Mouse (Mus musculus) CH12.LX (cell line): ENCODE measurements at regions not wholly inside any gene's neighbourhood (a gene's known extent, or its start where the extent isn't known, plus 50 kb on each side); places are given as distances from the start of the nearest gene placed in this dataset.
"Not testable (repeated sequence)": the region's sequence is repeated elsewhere in the genome, so short reads cannot be mapped to it uniquely, and the experiment has no call there.

Experiments
- DNase-seq: peaks from one replicate; pipeline ENCODE4 v3.0.0-alpha.2; 2013; ENCODE audit errors: extremely low read depth
- H3K27ac ChIP-seq: 2 replicates; pipeline ENCODE4 v1.5.1; 2012; ENCODE audit warnings: low read depth, mild to moderate bottlenecking, control low read depth, moderate library complexity; ENCODE audit not compliant: insufficient read depth
- H3K27me3 ChIP-seq: replicated peaks from 2 replicates; pipeline ENCODE3; 2012; ENCODE audit warnings: inconsistent platforms
- H3K36me3 ChIP-seq, 2 experiments: replicated peaks in 1 of 2; 2 replicates each; pipeline versions ENCODE3 to v1.6.1; 2012; ENCODE audit warnings: inconsistent platforms in 1 of 2, low read length in 1 of 2, mild to moderate bottlenecking in 1 of 2, mixed read lengths in 1 of 2, moderate library complexity in 1 of 2; ENCODE audit not compliant: control insufficient read depth in 1 of 2, insufficient read depth in 1 of 2
- H3K4me1 ChIP-seq, 2 experiments: 2 replicates each; pipeline ENCODE4 v1.6.1; 2012; ENCODE audit warnings: inconsistent platforms in 1 of 2, moderate library complexity in 1 of 2; ENCODE audit not compliant: insufficient read depth in 2 of 2, control insufficient read depth in 1 of 2
- H3K4me2 ChIP-seq: 2 replicates; pipeline ENCODE4 v1.6.1; 2012; ENCODE audit warnings: low read depth, mild to moderate bottlenecking, control low read depth; ENCODE audit not compliant: poor library complexity, insufficient read depth, severe bottlenecking
- H3K4me3 ChIP-seq, 3 experiments: fragments of 150-350 bp in 1 of 3; sonication (generic) in 1 of 3; replicated peaks in 1 of 3; 2 replicates each; pipeline versions ENCODE3 to v1.5.1; 2011 to 2012; ENCODE audit warnings: low read depth in 2 of 3, low read length in 2 of 3, mild to moderate bottlenecking in 2 of 3, moderate library complexity in 2 of 3, control low read depth in 1 of 3, improper control_type of control experiment in 1 of 3, inconsistent platforms in 1 of 3, mixed read lengths in 1 of 3; ENCODE audit not compliant: poor library complexity in 1 of 3
- H3K79me2 ChIP-seq: replicated peaks from 2 replicates; pipeline ENCODE4 v1.6.1; 2012; ENCODE audit warnings: mild to moderate bottlenecking, moderate library complexity; ENCODE audit not compliant: control insufficient read depth, poor library complexity, insufficient read depth, severe bottlenecking; ENCODE audit errors: extremely low read depth
- H3K9ac ChIP-seq: 2 replicates; pipeline ENCODE4 v1.6.1; 2012; ENCODE audit warnings: low read depth, mild to moderate bottlenecking, control low read depth, moderate library complexity; ENCODE audit not compliant: insufficient read depth
- H3K9me3 ChIP-seq: replicated peaks from 2 replicates; pipeline ENCODE3; 2012; ENCODE audit warnings: low read length, inconsistent platforms, mixed read lengths
- CHD2 ChIP-seq: IDR thresholded peaks from 2 replicates; pipeline ENCODE4 v1.6.1; 2011; ENCODE audit warnings: low read length, improper control_type of control experiment
- CTCF ChIP-seq, 2 experiments: IDR thresholded peaks in 1 of 2; conservative IDR thresholded peaks in 1 of 2; 2 replicates each; pipeline ENCODE4 v1.5.1; 2011 to 2012; ENCODE audit warnings: low read depth in 2 of 2, low read length in 2 of 2, improper control_type of control experiment in 1 of 2, inconsistent platforms in 1 of 2, mild to moderate bottlenecking in 1 of 2, moderate library complexity in 1 of 2
- IRF4 ChIP-seq: IDR thresholded peaks from 2 replicates; pipeline ENCODE4 v1.6.1; 2014; ENCODE audit warnings: low read depth, mild to moderate bottlenecking, inconsistent platforms, low read length, improper control_type of control experiment
- JUND ChIP-seq: conservative IDR thresholded peaks from 2 replicates; pipeline ENCODE4 v1.6.1; 2011; ENCODE audit warnings: low read depth, low read length, improper control_type of control experiment
- KAT2A ChIP-seq: IDR thresholded peaks from 2 replicates; pipeline ENCODE4 v1.6.1; 2012; ENCODE audit warnings: low read length, improper control_type of control experiment, inconsistent platforms; ENCODE audit not compliant: insufficient replicate concordance
- MAFK ChIP-seq: IDR thresholded peaks from 2 replicates; pipeline ENCODE4 v1.6.1; 2011; ENCODE audit warnings: low read length, improper control_type of control experiment; ENCODE audit not compliant: insufficient replicate concordance
- MEF2A ChIP-seq: IDR thresholded peaks from 2 replicates; pipeline ENCODE4 v1.6.1; 2014; ENCODE audit warnings: low read depth, mild to moderate bottlenecking, inconsistent platforms, low read length, improper control_type of control experiment, borderline replicate concordance
- POLR2AphosphoS2 ChIP-seq: IDR thresholded peaks from 2 replicates; pipeline ENCODE4 v1.6.1; 2011; ENCODE audit warnings: low read depth, low read length, improper control_type of control experiment
- RAD21 ChIP-seq: IDR thresholded peaks from 2 replicates; pipeline ENCODE4 v1.6.1; 2011; ENCODE audit warnings: low read depth, mild to moderate bottlenecking, low read length, improper control_type of control experiment, moderate library complexity
- RCOR1 ChIP-seq: conservative IDR thresholded peaks from 2 replicates; pipeline ENCODE4 v1.6.1; 2012; ENCODE audit warnings: low read depth, mild to moderate bottlenecking, inconsistent platforms, low read length, improper control_type of control experiment
- USF1 ChIP-seq: IDR thresholded peaks from 2 replicates; pipeline ENCODE4 v1.6.1; 2014; ENCODE audit warnings: low read depth, mild to moderate bottlenecking, inconsistent platforms, low read length, improper control_type of control experiment
- USF2 ChIP-seq: conservative IDR thresholded peaks from 2 replicates; pipeline ENCODE4 v1.6.1; 2011; ENCODE audit warnings: low read depth, low read length, improper control_type of control experiment
- dilution Hi-C: fragments of 300-500 bp; cut with MboI; formaldehyde crosslinking; loops from 2 replicates; pipeline ENCODE4 v1.14.3; 2020; ENCODE audit warnings: low sequenced_read_pairs; ENCODE audit not compliant: extremely low pct_unique_long_range_greater_than_20kb, extremely low pct_ligation_motif_present
- in situ Hi-C: fragments of 300-500 bp; cut with MboI; formaldehyde crosslinking; loops from 3 replicates; pipeline ENCODE4 v1.14.3; 2019; ENCODE audit warnings: low sequenced_read_pairs, low pct_ligation_motif_present, low pct_unique_long_range_greater_than_20kb, mixed read lengths

- in situ Hi-C loops, result no loop called here
- dilution Hi-C loops, result no loop called here
Measured at GRCm38 (mm10) chr5:82046106-82046505, 1026.2 kb downstream of the Adgrl3 start.

GRCm38 (mm10) chr5:82059108-82059838 is 1039.3 kb downstream of the Adgrl3 start:
- dilution Hi-C loops, result no loop called here
- no peak for DNase-seq
- Histone ChIP-seq H3K4me1 (peaks cover 0 to 9% of the 10 kb centered on the region in 2 experiments; a peak in 2 of 4 replicates), H3K36me3 (no peaks in the 10 kb centered on the region), H3K27me3 (no peaks in the 10 kb centered on the region), H3K27ac (no peak overlapping the region), H3K9ac (no peak overlapping the region), H3K9me3 (peaks cover 5% of the 10 kb centered on the region), H3K4me3 (no peak overlapping the region), H3K79me2 (no peaks in the 10 kb centered on the region), H3K4me2 (no peak overlapping the region)
- TF ChIP-seq USF1 (no peak), JUND (no peak), RCOR1 (no peak), IRF4 (no peak), MAFK (no peak), POLR2AphosphoS2 (no peak)
- in situ Hi-C loops, result no loop called here

More at GRCm38 (mm10) chr5:82046106-82046505, 1026.2 kb downstream of the Adgrl3 start:
- TF ChIP-seq USF2 (no peak), KAT2A (no peak)
- TF ChIP-seq, all 38 proteins: peak for 0
- no peaks in the 10 kb centered on the region for H3K9me3 ChIP-seq
- no peak for DNase-seq
- H3K4me2 ChIP-seq, result no peak overlapping the region
- H3K36me3 ChIP-seq, result no peaks in the 10 kb centered on the region
- no peaks in the 10 kb centered on the region for H3K27me3 ChIP-seq
- no peaks in the 10 kb centered on the region for H3K79me2 ChIP-seq
- no peak overlapping the region for H3K27ac ChIP-seq
- H3K4me1 ChIP-seq, result no peaks in the 10 kb centered on the region
- H3K9ac ChIP-seq, result no peak overlapping the region
- no peak overlapping the region for H3K4me3 ChIP-seq

- H3K79me2 ChIP-seq, result no peaks in the 10 kb centered on the region
- peaks cover 0 to 9% of the 10 kb centered on the region in 2 experiments; a peak in 2 of 4 replicates for H3K4me1 ChIP-seq
- H3K27ac ChIP-seq, result no peak overlapping the region
- no peaks in the 10 kb centered on the region for H3K36me3 ChIP-seq
- no peak overlapping the region for H3K9ac ChIP-seq
- in situ Hi-C loops, result no loop called here
- dilution Hi-C loops, result no loop called here
- H3K4me3 ChIP-seq, result no peak overlapping the region
- no peaks in the 10 kb centered on the region for H3K27me3 ChIP-seq
- H3K9me3 ChIP-seq, result peaks cover 5% of the 10 kb centered on the region
- peak; percentile 75 for DNase-seq
- peak; percentile 53; the same call in 1 of the 2 replicates for TF ChIP-seq MEF2A
- TF ChIP-seq CHD2, result no peak
- peak; percentile 43 for TF ChIP-seq RAD21
- TF ChIP-seq CTCF (conservative IDR thresholded peaks at IDR 0.05 in 1 of 2, IDR thresholded peaks at IDR 0.05 in 1 of 2; ENCODE audit: low read depth in 2 of 2, low read length in 2 of 2), result peak in 1 of 2 experiments; percentile 40; a peak in 2 of 4 replicates
- no peak overlapping the region for H3K4me2 ChIP-seq
Measured at GRCm38 (mm10) chr5:82060679-82061078, 1040.7 kb downstream of the Adgrl3 start.

- H3K9ac ChIP-seq, H3K4me2 ChIP-seq, H3K27ac ChIP-seq, dilution Hi-C loops, H3K27me3 ChIP-seq, H3K79me2 ChIP-seq, in situ Hi-C loops, DNase-seq, H3K36me3 ChIP-seq, H3K4me3 ChIP-seq, H3K4me1 ChIP-seq, H3K9me3 ChIP-seq: not testable (repeated sequence)
Measured at GRCm38 (mm10) chr5:82069221-82069620, 1049.3 kb downstream of the Adgrl3 start.
